Mouse (Mus musculus) skeletal muscle tissue, adult 2 months (tissue): Measurements from ENCODE around the gene Ajuba.
A peak's percentile ranks its signal among the peaks of the same experiment; 100 is the strongest.
"Not testable (repeated sequence)": the region's sequence is repeated elsewhere in the genome, so short reads cannot be mapped to it uniquely, and the experiment has no call there.

Source experiments
- DNase-seq: peaks from one replicate; pipeline ENCODE4 v3.0.0-alpha.2; 2012; ENCODE audit warnings: low read depth, low spot score

Gene Ajuba

DNA sequence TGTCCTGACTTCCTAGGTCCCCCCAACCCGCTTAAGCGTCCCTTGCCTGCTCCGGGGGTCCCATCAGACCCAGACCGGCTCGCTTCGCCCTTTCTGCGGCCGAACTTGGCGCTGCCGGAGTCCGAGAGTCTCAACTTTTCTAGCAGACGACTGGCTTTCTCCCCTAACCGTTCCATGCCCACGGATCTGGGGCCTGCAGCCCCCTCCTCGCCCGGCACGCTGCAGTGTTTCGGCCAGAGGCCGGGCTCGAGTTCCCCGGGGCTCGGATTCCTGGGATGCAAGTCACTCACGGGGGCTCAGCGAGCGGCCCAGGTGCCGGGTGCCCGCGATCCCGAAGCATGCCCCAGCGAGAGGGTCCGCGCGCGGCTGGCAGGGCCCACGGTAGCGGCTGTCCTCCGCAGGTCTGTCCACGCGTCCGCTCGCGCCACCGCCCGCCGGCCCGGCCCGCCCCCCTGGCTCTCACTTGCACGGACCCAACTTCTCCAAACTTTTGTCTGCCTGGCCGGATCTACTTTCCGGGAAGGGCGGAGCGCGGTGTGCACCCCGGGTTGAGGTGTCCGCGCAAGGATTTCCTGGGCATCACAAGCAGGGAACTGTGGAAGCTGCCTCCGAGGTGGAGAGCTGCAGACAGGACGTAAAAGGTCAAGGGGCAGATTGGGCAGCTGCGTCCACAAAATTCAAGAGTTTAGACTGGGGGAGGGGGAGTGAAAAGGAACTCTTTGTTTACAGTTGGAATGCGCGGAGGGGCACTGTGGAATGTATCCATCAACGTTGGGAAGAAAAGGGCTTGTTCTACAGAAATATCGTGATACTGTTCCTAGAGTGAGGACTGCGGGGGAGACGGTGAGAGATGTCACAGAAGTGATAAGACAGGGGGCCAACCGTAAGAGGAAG lies at the start of gene Ajuba:
Ajuba (minus strand) TSS at position 470 of the 894 bp plus-strand sequence.
- DNase-seq, result peak; percentile 65

- DNase-seq, result no peak
These were observed 47.6 kb upstream of the Ajuba start for GRCm38 (mm10) chr14:54624976-54625375.

GRCm38 (mm10) chr14:54623334-54623733 lies 46.0 kb upstream of the Ajuba start:
- no peak for DNase-seq

- DNase-seq, result no peak
These were observed 43.8 kb upstream of the Ajuba start, which contains the start of gene Psmb11 for GRCm38 (mm10) chr14:54621133-54621532. Gene Psmb11 (plus strand): TSS chr14:54621433.

GRCm38 (mm10) chr14:54617897-54618365 lies 40.6 kb upstream of the Ajuba start, which contains the start of gene Psmb5:
Gene Psmb5 (minus strand): TSS chr14:54618022.
- peak; percentile 87 for DNase-seq

DNA sequence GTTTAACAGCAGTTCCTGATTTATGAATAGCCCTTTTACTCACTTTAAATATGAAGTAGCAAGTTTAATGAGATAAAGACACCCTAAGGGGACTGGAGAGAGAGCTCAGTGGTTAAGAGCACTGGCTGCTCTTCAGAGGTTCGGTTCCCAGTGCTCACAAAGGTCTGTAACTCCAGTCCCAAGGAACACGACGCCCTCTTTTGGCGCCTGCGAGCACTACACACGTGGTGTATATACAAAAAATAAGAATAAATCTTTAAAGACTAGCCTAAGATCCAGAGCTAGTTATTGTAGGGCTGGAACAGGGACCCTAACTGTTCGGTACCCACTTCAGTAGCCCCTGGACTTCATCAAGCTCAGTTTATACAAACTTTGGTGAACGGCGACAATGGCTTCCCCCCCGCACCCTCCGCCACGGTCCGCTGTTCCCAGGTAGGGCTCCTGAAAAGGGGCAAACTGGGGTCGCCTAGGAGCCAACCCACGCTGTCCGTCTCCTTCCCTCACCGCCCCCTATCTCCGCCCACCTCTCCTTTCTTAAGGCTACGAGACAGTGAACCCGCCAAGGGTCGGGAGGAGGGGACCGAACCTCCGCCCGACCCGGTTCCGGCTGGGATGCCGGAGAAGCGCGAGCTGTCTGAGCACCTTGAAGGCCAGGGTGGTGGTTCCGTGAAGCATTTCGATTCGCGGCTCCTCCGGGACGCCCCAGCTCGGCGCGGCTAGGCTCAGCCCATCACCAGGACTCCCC lies 40.0 kb upstream of the Ajuba start:
- DNase-seq, result no peak

- DNase-seq, result no peak
These were observed 39.0 kb upstream of the Ajuba start for GRCm38 (mm10) chr14:54616226-54616825.

DNA sequence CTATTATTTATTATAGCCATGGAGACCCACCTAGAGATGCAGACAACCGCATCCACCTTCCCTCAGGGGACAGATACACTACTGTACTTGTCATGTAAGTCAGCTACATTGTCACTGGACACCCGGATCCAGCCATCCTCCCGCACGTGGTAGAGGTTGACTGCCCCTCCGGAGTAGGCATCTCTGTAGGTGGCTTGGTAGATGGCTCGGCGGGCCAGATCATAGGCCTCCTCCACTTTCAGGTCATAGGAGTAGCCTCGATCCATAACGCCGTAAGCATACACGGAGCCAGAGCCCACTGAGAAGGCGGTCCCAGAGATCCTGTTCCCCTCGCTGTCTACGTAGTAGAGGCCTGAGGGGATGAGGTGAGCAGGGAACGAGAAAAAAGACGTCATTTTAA lies 36.8 kb upstream of the Ajuba start:
- not testable (repeated sequence) for DNase-seq

DNA sequence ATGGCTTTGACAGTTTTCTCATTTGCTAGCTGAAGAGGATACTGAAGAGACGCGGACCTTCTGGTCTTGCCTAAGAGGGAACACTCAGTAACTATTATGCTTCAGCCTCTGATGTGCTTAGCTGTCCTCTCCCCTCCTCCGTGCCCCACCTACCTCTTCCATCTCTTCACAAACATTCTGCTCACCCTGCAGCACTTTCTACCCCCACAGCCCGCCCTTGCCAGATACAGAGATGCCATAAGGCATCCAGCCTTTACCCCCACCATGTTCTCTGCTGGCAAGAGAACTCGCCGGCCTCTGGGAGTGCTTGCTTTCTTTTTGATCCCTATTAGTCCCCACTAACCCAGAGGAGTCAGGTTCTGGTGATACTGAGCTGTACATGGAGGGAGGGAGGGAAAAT lies 33.3 kb upstream of the Ajuba start:
- DNase-seq, result no peak

DNA sequence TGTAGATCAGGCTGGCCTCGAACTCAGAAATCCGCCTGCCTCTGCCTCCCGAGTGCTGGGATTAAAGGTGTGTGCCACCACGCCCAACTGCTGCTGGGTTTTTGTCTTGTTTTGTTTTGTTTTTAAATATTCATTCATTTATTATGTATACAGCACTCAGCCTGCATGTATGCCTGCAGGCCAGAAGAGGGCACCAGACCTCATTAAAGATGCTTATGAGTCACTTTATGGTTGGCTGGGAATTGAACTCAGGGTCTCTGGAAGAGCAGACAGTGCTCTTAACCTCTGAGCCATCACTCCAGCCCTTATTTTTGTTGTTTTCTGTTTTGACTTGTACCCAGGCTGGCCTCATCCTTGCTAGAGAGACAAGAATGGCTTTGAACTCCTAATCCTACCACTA lies 32.6 kb upstream of the Ajuba start:
- DNase-seq, result no peak

DNA sequence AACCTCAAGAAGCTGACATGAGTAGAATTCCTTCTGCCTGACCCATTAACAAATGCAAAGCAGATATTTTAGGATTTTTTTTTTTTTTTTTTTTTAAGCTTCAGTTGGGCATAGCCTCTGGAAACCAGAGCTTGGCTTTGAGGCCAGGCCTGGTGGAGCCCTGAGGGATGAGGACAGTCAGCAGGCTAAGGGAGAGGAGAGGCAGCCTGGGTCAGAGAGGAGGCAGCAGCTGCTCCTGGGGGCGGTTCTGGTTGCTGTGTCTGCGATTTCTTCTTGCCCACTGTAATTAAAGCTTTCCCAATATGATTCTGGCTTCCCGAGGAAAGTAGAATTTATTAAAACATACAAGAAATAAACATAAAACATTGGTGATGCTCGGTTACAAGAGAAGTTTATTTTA lies 31.9 kb upstream of the Ajuba start:
- no peak for DNase-seq

- DNase-seq, result no peak
These were observed 29.9 kb upstream of the Ajuba start for GRCm38 (mm10) chr14:54607226-54607625.

DNA sequence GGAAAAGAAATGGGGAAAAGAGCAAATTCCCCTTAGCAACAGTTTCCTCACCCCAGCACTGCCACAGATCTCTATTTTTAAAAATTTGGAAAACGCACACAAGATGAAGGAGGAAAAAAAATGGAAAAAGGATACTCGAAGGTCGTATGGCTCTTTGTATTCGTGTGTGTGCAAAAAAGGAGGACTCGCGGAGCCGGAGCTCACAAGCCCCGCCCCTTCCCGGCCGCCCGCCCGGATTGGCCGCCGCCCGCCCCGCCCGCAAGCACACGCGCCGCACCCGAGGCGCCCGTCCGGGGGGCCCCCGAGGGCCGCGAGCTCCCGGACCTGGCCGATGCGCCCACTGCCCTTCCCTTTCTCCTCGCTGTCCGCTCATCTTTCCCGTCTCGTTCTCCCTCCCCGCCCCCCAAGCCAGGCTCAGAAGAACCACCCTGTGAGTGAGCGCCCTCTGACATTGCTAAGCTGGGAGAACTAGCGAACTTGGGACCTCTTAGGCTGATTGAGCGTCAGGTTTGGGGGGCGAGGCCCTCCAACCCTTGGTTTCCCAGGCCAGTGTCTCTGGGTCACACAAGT lies 28.5 kb upstream of the Ajuba start, which contains the start of gene 4931414P19Rik:
4931414P19Rik (minus strand) TSS at position 242 of the 570 bp plus-strand sequence.
- peak; percentile 54 for DNase-seq

DNA sequence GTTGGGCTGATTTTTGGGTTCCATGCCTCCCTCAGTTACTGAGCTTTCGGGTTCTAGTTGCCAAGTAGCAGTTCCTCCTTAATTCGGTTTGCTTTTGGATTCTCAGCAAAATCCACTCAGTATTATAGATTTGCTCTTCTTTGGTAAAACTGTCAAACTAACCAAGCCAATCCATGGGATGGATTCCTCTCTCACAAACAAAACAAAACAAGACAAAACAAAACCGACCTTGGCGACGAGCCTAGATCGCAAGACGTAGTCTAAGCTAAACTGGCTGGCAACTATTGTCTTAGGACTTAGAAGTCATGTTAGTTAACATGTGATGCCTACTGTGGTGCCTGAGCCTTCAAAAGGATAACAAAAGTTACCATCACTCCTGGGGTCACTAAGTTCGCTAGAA lies 26.3 kb upstream of the Ajuba start:
- DNase-seq, result no peak

DNA sequence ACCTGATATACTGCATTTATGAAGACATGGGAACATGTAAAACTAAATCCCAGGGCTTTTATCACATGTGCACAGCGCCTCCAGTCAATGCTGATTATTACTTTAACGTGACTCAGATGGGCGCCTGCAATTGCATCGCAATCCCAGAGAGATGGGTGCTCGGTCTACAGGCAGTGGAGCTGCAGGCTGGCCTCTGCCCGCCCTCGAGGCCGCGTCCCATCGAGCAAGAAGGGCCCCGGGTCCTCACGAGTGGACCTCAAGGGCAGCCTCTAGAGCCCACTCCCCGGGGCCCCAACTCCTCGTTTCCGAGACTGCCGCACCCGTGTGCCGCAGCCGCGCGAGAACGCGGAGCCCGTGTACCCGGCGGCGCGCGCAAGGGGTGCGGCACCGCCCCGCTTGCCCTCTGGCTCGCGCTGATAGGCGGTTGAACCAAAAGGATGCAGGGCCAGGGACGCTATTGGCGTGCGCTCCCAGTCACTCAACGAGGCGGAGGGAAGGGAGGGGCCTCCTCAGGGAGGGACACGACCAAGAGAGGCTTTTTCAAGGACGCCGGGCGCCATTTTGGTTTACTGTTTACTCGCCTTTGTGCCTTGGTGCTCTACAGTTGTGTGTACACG lies 25.8 kb upstream of the Ajuba start:
- DNase-seq, result peak; percentile 97

- no peak for DNase-seq
These were observed 25.3 kb upstream of the Ajuba start for GRCm38 (mm10) chr14:54602613-54603012.

GRCm38 (mm10) chr14:54601601-54602000 lies 24.2 kb upstream of the Ajuba start:
- DNase-seq, result no peak

DNA sequence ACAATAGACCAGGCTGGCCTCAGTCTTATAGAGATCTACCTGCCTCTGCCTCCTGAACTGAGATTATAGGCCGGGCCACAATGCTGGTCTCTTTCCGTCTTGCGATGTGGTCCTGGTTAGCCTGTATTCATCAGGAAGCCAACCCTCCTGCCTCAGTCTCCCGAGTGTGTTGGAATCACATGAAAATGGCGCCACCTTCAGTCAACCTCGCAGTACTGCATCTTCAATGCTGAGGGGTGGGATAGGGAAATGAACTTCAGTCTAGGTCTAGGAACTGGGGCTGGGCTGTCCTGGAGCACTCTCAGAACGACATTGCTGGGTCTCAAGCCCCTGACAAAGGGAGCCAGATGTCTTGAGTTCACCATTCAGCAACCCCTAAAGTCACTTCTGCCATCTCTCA lies 19.7 kb upstream of the Ajuba start:
- DNase-seq, result no peak

- no peak for DNase-seq
These were observed 17.5 kb upstream of the Ajuba start for GRCm38 (mm10) chr14:54594631-54595414.

- no peak for DNase-seq
These were observed 16.7 kb upstream of the Ajuba start for GRCm38 (mm10) chr14:54594055-54594454.
